Mouse (Mus musculus): ENCODE measurements at regions not wholly inside any gene's neighbourhood (a gene's known extent, or its start where the extent isn't known, plus 50 kb on each side); places are given as distances from the start of the nearest gene placed in this dataset.

- Histone ChIP-seq H3K27ac (ENCODE audit: low read depth) (no peak overlapping the region), H3K9me3 (ENCODE audit: low read depth, low read length) (no peaks in the 10 kb centered on the region), H3K9ac (no peak overlapping the region), H3K4me3 (ENCODE audit: low read depth, low read length) (no peak overlapping the region), H3K4me1 (ENCODE audit: insufficient read depth) (no peaks in the 10 kb centered on the region), H3K4me2 (no peak overlapping the region), H3K27me3 (ENCODE audit: insufficient read depth, low read length) (peaks cover 38% of the 10 kb centered on the region), H3K36me3 (ENCODE audit: insufficient read depth) (no peaks in the 10 kb centered on the region)
- ATAC-seq (ENCODE audit: insufficient read depth) (no peak), DNase-seq (no peak)
- WGBS, result 54% methylated on average over 5 of the region's 5 CpGs
- no peak for TF ChIP-seq CTCF (IDR thresholded peaks at IDR 0.05; ENCODE audit: low read depth)
These were observed 120.4 kb upstream of the 4931429L15Rik start for GRCm38 (mm10) chr9:46440226-46440625.

- H3K4me1 ChIP-seq (ENCODE audit: insufficient read depth), result no peaks in the 10 kb centered on the region
- TF ChIP-seq CTCF (IDR thresholded peaks at IDR 0.05; ENCODE audit: low read depth), result no peak
- H3K4me2 ChIP-seq, result no peak overlapping the region
- peaks cover 3% of the 10 kb centered on the region; the same call in 1 of the 2 replicates for H3K27me3 ChIP-seq (ENCODE audit: insufficient read depth, low read length)
- no peaks in the 10 kb centered on the region for H3K36me3 ChIP-seq (ENCODE audit: insufficient read depth)
- WGBS, result 91% methylated on average over 3 of the region's 3 CpGs
- DNase-seq (no peak), ATAC-seq (ENCODE audit: insufficient read depth) (no peak)
- H3K4me3 ChIP-seq (ENCODE audit: low read depth, low read length), result no peak overlapping the region
- no peaks in the 10 kb centered on the region for H3K9me3 ChIP-seq (ENCODE audit: low read depth, low read length)
- no peak overlapping the region for H3K9ac ChIP-seq
- no peak overlapping the region for H3K27ac ChIP-seq (ENCODE audit: low read depth)
These were observed 114.9 kb upstream of the 4931429L15Rik start for GRCm38 (mm10) chr9:46434700-46435099.

DNA sequence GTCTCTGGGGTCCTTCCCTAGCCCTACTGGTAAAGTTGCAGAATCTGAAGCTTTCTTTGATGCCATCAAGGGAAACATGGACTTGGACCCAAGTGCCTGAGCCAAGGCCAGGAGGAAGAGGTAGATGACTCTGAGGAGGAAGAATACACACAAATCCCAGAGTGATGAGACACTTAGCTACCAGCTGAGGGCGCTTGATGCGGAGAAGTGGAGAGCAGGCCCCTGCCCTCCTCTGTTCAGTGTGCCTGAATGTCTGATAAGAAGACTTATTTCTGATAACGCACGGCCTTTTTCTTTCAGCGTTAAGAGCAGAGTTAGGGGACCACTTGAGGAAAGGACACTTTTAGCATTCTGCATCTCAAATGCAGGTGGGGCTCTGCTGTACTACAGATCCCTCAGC is 113.9 kb upstream of the 4931429L15Rik start:
- no peaks in the 10 kb centered on the region for H3K4me1 ChIP-seq (ENCODE audit: insufficient read depth)
- H3K27me3 ChIP-seq (ENCODE audit: insufficient read depth, low read length), result peaks cover 3% of the 10 kb centered on the region; the same call in 1 of the 2 replicates
- H3K27ac ChIP-seq (ENCODE audit: low read depth), result no peak overlapping the region
- ATAC-seq (ENCODE audit: insufficient read depth) (no peak), DNase-seq (no peak)
- no peak overlapping the region for H3K4me2 ChIP-seq
- H3K4me3 ChIP-seq (ENCODE audit: low read depth, low read length), result no peak overlapping the region
- 0 out of 2 replicates have a peak, but pooled peaks have one; percentile 12 for TF ChIP-seq CTCF (IDR thresholded peaks at IDR 0.05; ENCODE audit: low read depth)
- H3K36me3 ChIP-seq (ENCODE audit: insufficient read depth), result no peaks in the 10 kb centered on the region
- H3K9ac ChIP-seq, result no peak overlapping the region
- no peaks in the 10 kb centered on the region for H3K9me3 ChIP-seq (ENCODE audit: low read depth, low read length)
- WGBS, result 47% methylated on average over 5 of the region's 5 CpGs

GRCm38 (mm10) chr9:46431053-46431452 is 111.3 kb upstream of the 4931429L15Rik start:
- no peak for TF ChIP-seq CTCF (IDR thresholded peaks at IDR 0.05; ENCODE audit: low read depth)
- H3K9ac ChIP-seq, result no peak overlapping the region
- 48% methylated on average over 13 of the region's 13 CpGs for WGBS
- ATAC-seq (ENCODE audit: insufficient read depth) (peak; percentile 65; the same call in 1 of the 2 replicates), DNase-seq (peak; percentile 17)
- no peaks in the 10 kb centered on the region for H3K9me3 ChIP-seq (ENCODE audit: low read depth, low read length)
- no peak overlapping the region for H3K4me2 ChIP-seq
- no peak overlapping the region for H3K27ac ChIP-seq (ENCODE audit: low read depth)
- H3K27me3 ChIP-seq (ENCODE audit: insufficient read depth, low read length), result no peaks in the 10 kb centered on the region
- no peaks in the 10 kb centered on the region for H3K4me1 ChIP-seq (ENCODE audit: insufficient read depth)
- H3K4me3 ChIP-seq (ENCODE audit: low read depth, low read length), result no peak overlapping the region
- H3K36me3 ChIP-seq (ENCODE audit: insufficient read depth), result no peaks in the 10 kb centered on the region

GRCm38 (mm10) chr9:46423184-46423967 is 103.6 kb upstream of the 4931429L15Rik start:
- no peak for TF ChIP-seq CTCF (IDR thresholded peaks at IDR 0.05; ENCODE audit: low read depth)
- no peak for ATAC-seq (ENCODE audit: insufficient read depth)
- no peak overlapping the region for H3K27ac ChIP-seq (ENCODE audit: low read depth)

GRCm38 (mm10) chr9:46421688-46422274 is 102.0 kb upstream of the 4931429L15Rik start:
- Histone ChIP-seq H3K36me3 (ENCODE audit: insufficient read depth) (no peaks in the 10 kb centered on the region), H3K4me2 (no peak overlapping the region), H3K9me3 (ENCODE audit: low read depth, low read length) (no peaks in the 10 kb centered on the region), H3K9ac (no peak overlapping the region), H3K4me1 (ENCODE audit: insufficient read depth) (no peaks in the 10 kb centered on the region), H3K27ac (ENCODE audit: low read depth) (no peak overlapping the region), H3K4me3 (ENCODE audit: low read depth, low read length) (no peak overlapping the region), H3K27me3 (ENCODE audit: insufficient read depth, low read length) (no peaks in the 10 kb centered on the region)
- no peak for TF ChIP-seq CTCF (IDR thresholded peaks at IDR 0.05; ENCODE audit: low read depth)
- 64% methylated on average over 7 of the region's 7 CpGs for WGBS
- no peak for DNase-seq
- no peak for ATAC-seq (ENCODE audit: insufficient read depth)

More at GRCm38 (mm10) chr9:46423184-46423967, 103.6 kb upstream of the 4931429L15Rik start:
- DNase-seq, result no peak
- Histone ChIP-seq H3K4me1 (ENCODE audit: insufficient read depth) (no peaks in the 10 kb centered on the region), H3K4me3 (ENCODE audit: low read depth, low read length) (no peak overlapping the region), H3K4me2 (no peak overlapping the region), H3K9me3 (ENCODE audit: low read depth, low read length) (no peaks in the 10 kb centered on the region), H3K36me3 (ENCODE audit: insufficient read depth) (no peaks in the 10 kb centered on the region), H3K9ac (no peak overlapping the region), H3K27me3 (ENCODE audit: insufficient read depth, low read length) (no peaks in the 10 kb centered on the region)
- 48% methylated on average over 12 of the region's 12 CpGs for WGBS

- TF ChIP-seq CTCF (IDR thresholded peaks at IDR 0.05; ENCODE audit: low read depth), result no peak
- peak; percentile 11 for DNase-seq
- Histone ChIP-seq H3K27me3 (ENCODE audit: insufficient read depth, low read length) (no peaks in the 10 kb centered on the region), H3K4me3 (ENCODE audit: low read depth, low read length) (no peak overlapping the region), H3K9me3 (ENCODE audit: low read depth, low read length) (peaks cover 6% of the 10 kb centered on the region; the same call in 1 of the 2 replicates), H3K4me1 (ENCODE audit: insufficient read depth) (no peaks in the 10 kb centered on the region), H3K36me3 (ENCODE audit: insufficient read depth) (no peaks in the 10 kb centered on the region), H3K27ac (ENCODE audit: low read depth) (no peak overlapping the region), H3K9ac (no peak overlapping the region), H3K4me2 (no peak overlapping the region)
- WGBS, result 58% methylated on average over 10 of the region's 10 CpGs
- ATAC-seq (ENCODE audit: insufficient read depth), result no peak
These were observed 91.9 kb upstream of the 4931429L15Rik start for GRCm38 (mm10) chr9:46411686-46412085.

All from lung, embryonic 14.5 days (tissue).